Mouse (Mus musculus) stomach, postnatal 0 days (tissue): ENCODE results near the gene Nr4a1. TPM values are rescaled to one million over a fixed set of nuclear protein-coding genes. Genes with fewer than 3 reads are reported as not detected.

Experiments
- ATAC-seq: fragments of 200-750 bp; cut with Nextera tagmentation; 2 replicates; pipeline ENCODE4 v1.8.0; 2017; ENCODE audit not compliant: low FRiP score, low TSS enrichment
- DNase-seq: peaks from one replicate; pipeline ENCODE4 v3.0.0-alpha.2; 2016; ENCODE audit warnings: low spot score
- H3K27ac ChIP-seq: fragments of 300-500 bp; sonication (generic); replicated peaks from 2 replicates; pipeline ENCODE4 v1.5.1; 2014; ENCODE audit warnings: mild to moderate bottlenecking, control low read depth
- H3K27me3 ChIP-seq: fragments of 300-500 bp; sonication (generic); 2 replicates; pipeline ENCODE4 v1.6.1; 2014; ENCODE audit warnings: low read length; ENCODE audit not compliant: control insufficient read depth, insufficient read depth
- H3K36me3 ChIP-seq: fragments of 300-500 bp; sonication (generic); 2 replicates; pipeline ENCODE4 v1.6.1; 2014; ENCODE audit warnings: low read length, mixed read lengths; ENCODE audit not compliant: control insufficient read depth, insufficient read depth
- H3K4me1 ChIP-seq: fragments of 300-500 bp; sonication (generic); replicated peaks from 2 replicates; pipeline ENCODE4 v1.6.1; 2014; ENCODE audit warnings: antibody characterized with exemption; ENCODE audit not compliant: control insufficient read depth, insufficient read depth
- H3K4me2 ChIP-seq: fragments of 300-500 bp; sonication (generic); replicated peaks from 2 replicates; pipeline ENCODE4 v1.6.1; 2014; ENCODE audit warnings: low read depth, mild to moderate bottlenecking, control low read depth, moderate library complexity
- H3K4me3 ChIP-seq: fragments of 300-500 bp; sonication (generic); 2 replicates; pipeline ENCODE4 v1.5.1; 2014; ENCODE audit warnings: low read depth, low read length, control low read depth
- H3K9ac ChIP-seq: fragments of 300-500 bp; sonication (generic); 2 replicates; pipeline ENCODE4 v1.6.1; 2014; ENCODE audit warnings: mild to moderate bottlenecking, low read length, control low read depth, mixed read lengths
- H3K9me3 ChIP-seq: fragments of 300-500 bp; sonication (generic); 2 replicates; pipeline ENCODE4 v1.6.1; 2016; ENCODE audit warnings: low read length; ENCODE audit not compliant: control insufficient read depth
- CTCF ChIP-seq: IDR thresholded peaks from 2 replicates; pipeline ENCODE4 v1.5.1; 2016; ENCODE audit warnings: antibody characterized with exemption, low read depth, mild to moderate bottlenecking, moderate library complexity
- EP300 ChIP-seq: optimal IDR thresholded peaks from 2 replicates; pipeline ENCODE3; 2016; ENCODE audit warnings: antibody characterized with exemption
- WGBS: fragments of 180-500 bp; shearing (Covaris S2); extraction: QIAGEN DNeasy Blood & Tissue Kit; methylation state at CpG from one replicate; pipeline ENCODE4 v1.1.7; 2014; 5-methylcytosine and 5-hydroxymethylcytosine counted together
- polyA plus RNA-seq: library from polyadenylated mRNA; unstranded; fragments of >200 nt; fragmentation: Nextera tagmentation; extraction: Ambion mirVana; gene quantifications from 2 replicates; pipeline ENCODE4 v1.2.1, GENCODE M21; 2015

The Nr4a1 gene
- polyA plus RNA-seq, 1 experiment from 2014 or later = 9.4 TPM

GRCm38 (mm10) chr15:101215136-101215535, 38.9 kb upstream of the Nr4a1 start:
- no peak for ATAC-seq
- no peaks in the 10 kb centered on the region for H3K27me3 ChIP-seq
- TF ChIP-seq EP300 (no peak), CTCF (no peak)
- no peak overlapping the region for H3K27ac ChIP-seq
- DNase-seq = no peak
- WGBS = 52% methylated on average over 2 of the region's 2 CpGs
- H3K4me1 ChIP-seq = no peaks in the 10 kb centered on the region
- no peaks in the 10 kb centered on the region for H3K9me3 ChIP-seq
- H3K4me3 ChIP-seq = no peak overlapping the region
- no peak overlapping the region for H3K9ac ChIP-seq
- peaks cover 4% of the 10 kb centered on the region for H3K36me3 ChIP-seq
- no peak overlapping the region for H3K4me2 ChIP-seq

- Histone ChIP-seq H3K4me3 (no peak overlapping the region), H3K9ac (no peak overlapping the region), H3K27ac (no peak overlapping the region), H3K36me3 (peaks cover 4% of the 10 kb centered on the region; the same call in 1 of the 2 replicates), H3K9me3 (no peaks in the 10 kb centered on the region), H3K4me2 (no peak overlapping the region), H3K4me1 (no peaks in the 10 kb centered on the region), H3K27me3 (no peaks in the 10 kb centered on the region)
- WGBS = 88% methylated on average over 4 of the region's 4 CpGs
- no peak for DNase-seq
- TF ChIP-seq EP300 = no peak
- no peak for ATAC-seq
Measured at GRCm38 (mm10) chr15:101216036-101216435, 38.0 kb upstream of the Nr4a1 start.

GRCm38 (mm10) chr15:101220905-101221297, 33.2 kb upstream of the Nr4a1 start:
- Histone ChIP-seq H3K27me3 (no peaks in the 10 kb centered on the region), H3K4me2 (no peak overlapping the region), H3K27ac (peak overlapping the region; percentile 71), H3K9me3 (no peaks in the 10 kb centered on the region), H3K4me1 (peaks cover 11% of the 10 kb centered on the region; the same call in 1 of the 2 replicates), H3K9ac (no peak overlapping the region), H3K36me3 (no peaks in the 10 kb centered on the region), H3K4me3 (no peak overlapping the region)
- TF ChIP-seq CTCF (no peak), EP300 (no peak)
- DNase-seq = peak; percentile 59
- ATAC-seq = peak; percentile 48
- 10% methylated on average over 8 of the region's 8 CpGs for WGBS

DNA sequence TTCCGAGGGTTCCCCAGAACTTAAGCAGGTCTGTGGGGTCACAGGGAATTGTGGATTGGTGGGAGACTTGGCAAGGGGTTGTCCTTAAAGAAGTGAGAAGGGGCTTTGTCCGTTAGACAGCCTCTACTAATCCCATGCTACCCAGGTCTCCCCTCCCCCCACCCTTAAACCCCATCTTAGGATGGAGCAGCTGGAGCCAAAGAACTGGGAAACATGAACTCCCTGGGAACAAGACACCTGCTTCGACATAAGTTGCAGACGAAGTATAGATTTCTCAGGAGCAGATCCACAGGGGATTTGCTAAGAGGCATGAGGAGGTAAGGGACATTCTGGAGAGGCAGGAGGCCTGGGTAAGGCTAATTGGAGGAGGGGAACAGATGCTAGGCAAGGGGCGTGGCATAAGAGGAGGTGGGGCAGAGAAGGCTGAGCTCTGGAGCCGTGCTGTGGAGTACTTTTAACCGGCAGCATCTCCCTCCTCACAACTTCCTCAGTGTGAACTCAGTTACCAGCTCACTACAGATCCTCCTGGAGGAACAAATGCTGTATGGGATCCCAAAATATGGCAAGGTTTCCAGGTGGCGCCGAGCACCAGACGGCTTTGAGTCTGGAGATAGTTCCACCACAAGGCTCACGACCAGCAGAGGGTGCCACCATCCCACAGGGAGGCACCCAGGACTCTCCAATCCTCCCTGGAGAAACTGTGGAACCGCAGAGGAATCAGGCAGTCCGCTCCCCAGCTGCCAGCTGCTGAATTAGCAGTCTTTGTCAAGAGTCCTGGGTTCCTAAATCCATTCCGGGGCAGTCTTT, 32.6 kb upstream of the Nr4a1 start:
- H3K4me1 ChIP-seq = peaks cover 11% of the 10 kb centered on the region; the same call in 1 of the 2 replicates
- H3K9ac ChIP-seq = no peak overlapping the region
- no peaks in the 10 kb centered on the region for H3K36me3 ChIP-seq
- WGBS = 5% methylated on average over 14 of the region's 14 CpGs
- H3K4me2 ChIP-seq = peak overlapping the region; percentile 52
- H3K27ac ChIP-seq = peak overlapping the region; percentile 19
- no peak for TF ChIP-seq EP300
- TF ChIP-seq CTCF = peak; percentile 96
- ATAC-seq (peak; percentile 73), DNase-seq (peak; percentile 91)
- no peaks in the 10 kb centered on the region for H3K9me3 ChIP-seq
- no peaks in the 10 kb centered on the region for H3K27me3 ChIP-seq
- peak overlapping the region; percentile 24 for H3K4me3 ChIP-seq

DNA sequence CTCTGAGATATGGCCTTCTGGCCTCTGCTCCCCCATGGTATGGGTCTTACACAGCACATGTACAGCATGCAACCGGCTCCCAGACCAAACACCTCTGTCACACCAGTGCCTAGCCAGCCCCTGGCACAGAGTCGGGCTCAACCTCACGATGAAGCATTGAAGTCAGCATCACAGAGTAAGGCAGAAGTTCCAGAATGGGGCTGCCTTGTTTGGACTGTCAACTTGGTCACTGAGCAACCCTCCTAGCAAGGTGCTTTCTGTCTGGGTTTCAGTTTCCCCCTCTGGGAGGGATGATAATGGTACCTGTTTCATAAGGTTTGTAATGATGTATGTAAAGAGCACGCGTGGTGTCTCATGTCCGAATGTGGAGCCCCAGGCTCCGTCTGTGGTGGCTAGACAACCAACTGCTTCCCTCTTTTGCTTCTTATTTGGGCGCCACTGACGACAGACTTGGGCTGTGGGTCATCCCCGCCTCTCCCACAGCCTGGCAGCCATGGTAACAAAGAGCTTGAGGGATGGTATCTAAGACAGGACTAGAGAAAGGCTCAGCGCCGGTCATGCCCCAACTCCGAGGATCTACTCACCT, 31.1 kb upstream of the Nr4a1 start:
- Histone ChIP-seq H3K27ac (no peak overlapping the region), H3K36me3 (no peaks in the 10 kb centered on the region), H3K9me3 (no peaks in the 10 kb centered on the region), H3K4me3 (no peak overlapping the region), H3K4me2 (no peak overlapping the region; the same call in 1 of the 2 replicates), H3K4me1 (peaks cover 11% of the 10 kb centered on the region; the same call in 1 of the 2 replicates), H3K9ac (no peak overlapping the region), H3K27me3 (no peaks in the 10 kb centered on the region)
- no peak for ATAC-seq
- 58% methylated on average over 13 of the region's 13 CpGs for WGBS
- DNase-seq = peak; percentile 14
- no peak for TF ChIP-seq CTCF
- no peak for TF ChIP-seq EP300

DNA sequence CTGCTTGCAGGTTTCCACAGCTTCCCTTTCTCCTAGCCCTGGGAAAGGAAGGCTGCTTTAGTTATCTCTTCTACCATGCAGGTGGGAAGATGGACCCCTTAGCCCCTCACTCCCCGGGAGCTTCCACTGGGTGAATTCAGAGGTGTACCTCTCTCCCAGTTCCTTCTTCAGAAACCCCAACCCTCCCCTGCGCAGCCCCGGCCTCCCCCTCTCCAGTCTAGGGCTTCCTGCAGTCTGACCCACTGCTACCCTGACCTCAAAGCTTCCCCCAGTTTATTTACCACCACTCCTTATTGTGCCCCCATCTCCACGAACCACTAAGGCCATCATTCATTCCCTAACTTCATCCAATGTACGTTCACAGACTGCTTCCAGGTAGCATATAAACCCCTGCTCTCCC, 30.5 kb upstream of the Nr4a1 start:
- Histone ChIP-seq H3K27ac (0 out of 2 replicates have a peak overlapping the region, but pooled peaks have one; percentile 8), H3K36me3 (no peaks in the 10 kb centered on the region), H3K9me3 (no peaks in the 10 kb centered on the region), H3K4me3 (peak overlapping the region; percentile 71), H3K27me3 (no peaks in the 10 kb centered on the region), H3K4me2 (peak overlapping the region; percentile 94), H3K4me1 (peaks cover 11% of the 10 kb centered on the region; the same call in 1 of the 2 replicates), H3K9ac (peak overlapping the region; percentile 77)
- WGBS = 19% methylated on average over 5 of the region's 5 CpGs
- DNase-seq (peak; percentile 12), ATAC-seq (no peak)
- no peak for TF ChIP-seq EP300
- TF ChIP-seq CTCF = no peak
